Mouse (Mus musculus): ENCODE results near the gene Srsx. TPM values are rescaled to one million over a fixed set of nuclear protein-coding genes. Genes with fewer than 3 reads are reported as not detected.
"Not testable (repeated sequence)": the region's sequence is repeated elsewhere in the genome, so short reads cannot be mapped to it uniquely, and the experiment has no call there.

The Srsx gene
- not detected in 2 replicates for polyA plus RNA-seq (2015; fragmentation: Nextera tagmentation; extraction: Ambion mirVana)

DNA sequence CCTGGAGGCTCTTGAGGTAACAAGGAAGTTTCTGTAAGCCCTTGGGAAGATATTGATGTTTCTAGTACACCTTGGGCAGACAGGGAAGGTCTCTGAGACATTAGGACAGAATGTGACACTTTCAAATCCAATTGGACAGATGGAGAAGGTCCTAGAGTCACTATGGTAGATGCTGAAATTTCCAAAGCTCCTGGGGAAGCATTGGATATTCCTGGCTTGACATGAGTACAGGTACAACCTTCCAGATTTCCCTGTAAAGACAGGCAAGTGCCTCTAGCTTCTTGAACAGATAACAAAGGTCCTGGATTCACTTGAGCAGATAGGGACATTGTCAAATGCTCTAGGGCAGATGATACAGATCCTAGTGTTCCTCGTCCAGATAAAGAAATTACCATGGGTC, at the start of gene Srsx:
Gene Srsx (minus strand): TSS at position 101 of the 400 bp plus-strand sequence.
- not testable (repeated sequence) for H3K27ac ChIP-seq (ENCODE audit: low read length); ATAC-seq; H3K27me3 ChIP-seq (replicated peaks; ENCODE audit: insufficient read depth, low read length); DNase-seq (ENCODE audit: low spot score); H3K4me2 ChIP-seq (replicated peaks; ENCODE audit: low read depth, low read length); H3K4me1 ChIP-seq (ENCODE audit: insufficient read depth, low read depth, low read length); H3K4me3 ChIP-seq (ENCODE audit: low read depth, low read length); H3K9me3 ChIP-seq (ENCODE audit: low read length); H3K9ac ChIP-seq (replicated peaks; ENCODE audit: low read depth); H3K36me3 ChIP-seq (ENCODE audit: insufficient read depth, low read length)
- WGBS: no CpG with 5 or more reads among the region's 1 CpGs

DNA sequence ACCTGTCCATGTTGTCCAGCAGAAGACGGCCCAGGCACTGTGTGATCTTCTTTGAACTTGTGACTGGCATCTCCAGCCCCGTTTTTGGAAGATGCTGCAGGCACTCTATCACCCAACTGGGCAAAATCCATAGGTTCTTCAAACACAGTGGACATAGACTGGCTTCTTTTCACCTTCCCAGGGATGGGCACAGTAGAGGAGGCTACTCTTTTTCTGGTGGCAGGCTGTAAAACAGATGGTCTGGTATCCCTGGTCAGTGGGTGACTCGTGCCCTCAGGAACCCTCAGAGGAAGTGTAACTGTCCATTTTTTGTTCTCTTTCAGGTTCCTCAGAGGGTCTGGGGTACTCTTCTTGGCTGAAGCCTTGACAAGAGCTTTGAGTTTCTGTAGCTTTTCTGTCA, 24.5 kb upstream of the Srsx start, which contains the start of gene Gm17577:
Gene Gm17577 (minus strand): TSS at position 101 of the 400 bp plus-strand sequence.
- H3K36me3 ChIP-seq (ENCODE audit: insufficient read depth, low read length); H3K4me2 ChIP-seq (replicated peaks; ENCODE audit: low read depth, low read length); H3K4me1 ChIP-seq (ENCODE audit: insufficient read depth, low read depth, low read length); H3K27me3 ChIP-seq (replicated peaks; ENCODE audit: insufficient read depth, low read length); H3K9ac ChIP-seq (replicated peaks; ENCODE audit: low read depth); H3K27ac ChIP-seq (ENCODE audit: low read length); H3K4me3 ChIP-seq (ENCODE audit: low read depth, low read length); DNase-seq (ENCODE audit: low spot score); ATAC-seq; H3K9me3 ChIP-seq (ENCODE audit: low read length): not testable (repeated sequence)
- WGBS: no CpG with 5 or more reads among the region's 3 CpGs

Other genes with a start within 250 kb of the Srsx start
- gene Gm17521, start 192.8 kb downstream of the Srsx start, polyA plus RNA-seq (2015; fragmentation: Nextera tagmentation; extraction: Ambion mirVana): not detected in 2 replicates
- gene Cldn34c1, start 119.0 kb downstream of the Srsx start, polyA plus RNA-seq (2015; fragmentation: Nextera tagmentation; extraction: Ambion mirVana): 10.6 and 13.3 TPM in 2 replicates
- not detected in 2 replicates for gene Gm17577, start 24.4 kb upstream of the Srsx start, polyA plus RNA-seq (2015; fragmentation: Nextera tagmentation; extraction: Ambion mirVana)

All from lung, postnatal 0 days (tissue).